In the genomic region with DNA sequence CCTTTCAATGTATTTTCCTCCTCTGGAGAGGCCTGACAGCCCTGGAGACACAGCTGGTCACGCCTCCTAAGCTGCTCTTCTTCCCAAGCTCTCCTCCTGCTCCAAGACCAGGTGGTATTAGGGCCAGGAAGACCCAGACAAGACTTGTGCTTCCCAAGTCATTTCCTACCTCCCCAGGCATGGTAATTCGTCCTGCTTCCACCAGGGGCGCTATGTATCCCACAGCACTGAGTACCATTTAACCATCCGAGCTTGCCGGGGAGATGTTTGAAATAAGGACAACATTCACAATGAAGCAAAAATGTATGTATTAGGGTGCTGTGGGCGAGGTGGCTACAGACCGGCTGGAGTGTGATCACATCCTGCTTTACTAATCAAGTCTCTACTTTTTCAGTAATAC, we compare ENCODE assay signal across 8 mouse cellular contexts.
DNase-seq lines count a peak whose midpoint lies in the region; ATAC-seq and TF ChIP-seq lines count a peak whose summit lies in the region.

No protein-coding gene starts in this region.

- peak; percentile 52; the same call in 1 of the 2 replicates for ATAC-seq in frontal cortex, adult (ENCODE audit: low TSS enrichment)
- ATAC-seq in megakaryocyte progenitor cell, adult 5-6 weeks (replicated peaks; ENCODE audit: poor library complexity): peak; percentile 78

- no peak for DNase-seq in frontal cortex, postnatal 14 days (ENCODE audit: low spot score in 2 of 2)
- DNase-seq in right cerebral cortex, adult 2 months (ENCODE audit: low spot score in 2 of 2): peak; percentile 20 to 24
- no peak for DNase-seq in right cerebral cortex, postnatal 36 days (ENCODE audit: low spot score in 2 of 2)
- DNase-seq in kidney, postnatal 10 days: peak; percentile 38
- peak; percentile 62 for DNase-seq in thymus, postnatal 4 days

- peak; percentile 54 for TF ChIP-seq CTCF in cortical plate, adult 2 months (IDR thresholded peaks at IDR 0.05; ENCODE audit: extremely low read depth, insufficient read depth, low read length)

- H3K27ac ChIP-seq in cortical plate, adult 2 months (ENCODE audit: insufficient read depth, low read length): no peak overlapping the region

- H3K4me3 ChIP-seq in cortical plate, adult 2 months (ENCODE audit: insufficient read depth, low read length): no peak overlapping the region

- TF ChIP-seq POLR2A in cortical plate, adult 2 months (IDR thresholded peaks at IDR 0.05; ENCODE audit: extremely low read depth, insufficient read depth, low read length): no peak

- H3K4me1 ChIP-seq in cortical plate, adult 2 months (ENCODE audit: control insufficient read depth, insufficient read depth, low read length): no peaks in the 10 kb centered on the region

Comparison
In these comparisons a context has a peak if more than half of its experiments do, and no peak if none do; other contexts are left out.
1. DNase-seq: peak in right cerebral cortex, adult 2 months (2 of 2), kidney, postnatal 10 days (single experiment) and thymus, postnatal 4 days (single experiment); none in frontal cortex, postnatal 14 days (0 of 2) and right cerebral cortex, postnatal 36 days (0 of 2).